Mouse (Mus musculus) C2C12 (cell line): ENCODE results near the gene Plin4.

ENCODE experiments used
- CEBPB ChIP-seq: IDR thresholded peaks from one replicate; pipeline ENCODE4 v1.6.1; 2011; ENCODE audit warnings: low read depth, mild to moderate bottlenecking, control low read depth, moderate library complexity
- CTCF ChIP-seq: IDR thresholded peaks from one replicate; pipeline ENCODE4 v1.5.1; 2011; ENCODE audit not compliant: control insufficient read depth, insufficient read depth, insufficient read length
- FOSL1 ChIP-seq: IDR thresholded peaks from one replicate; pipeline ENCODE4 v1.8.0; 2011; ENCODE audit warnings: mild to moderate bottlenecking, low read length; ENCODE audit not compliant: poor library complexity, insufficient read depth, severe bottlenecking
- MAX ChIP-seq: IDR thresholded peaks from one replicate; pipeline ENCODE4 v1.6.1; 2011; ENCODE audit warnings: mild to moderate bottlenecking, control low read depth
- MYOD1 ChIP-seq: IDR thresholded peaks from one replicate; pipeline ENCODE4 v1.6.1; 2011; ENCODE audit warnings: low read depth; ENCODE audit not compliant: control insufficient read depth, insufficient read length
- USF1 ChIP-seq: IDR thresholded peaks from one replicate; pipeline ENCODE4 v1.6.1; 2011; ENCODE audit warnings: low read depth, mild to moderate bottlenecking, control low read depth, moderate library complexity

- no peak for TF ChIP-seq CTCF
- no peak for TF ChIP-seq MAX
- no peak for TF ChIP-seq FOSL1
- no peak for TF ChIP-seq USF1
- no peak for TF ChIP-seq CEBPB
- no peak for TF ChIP-seq MYOD1
These were observed 8.8 kb downstream of the Plin4 start for GRCm38 (mm10) chr17:56100811-56101210.
